Mouse (Mus musculus): Measurements from ENCODE around the gene Gm11037. TPM values are rescaled to one million over a fixed set of nuclear protein-coding genes. Genes with fewer than 3 reads are reported as not detected.

The Gm11037 gene
- polyA plus RNA-seq, 1 experiment from 2014 or later = not detected

- H3K9me3 ChIP-seq = no peaks in the 10 kb centered on the region
- H3K27me3 ChIP-seq = peaks cover 31% of the 10 kb centered on the region
- 0 out of 2 replicates have a peak, but pooled peaks cover 4% of the 10 kb centered on the region for H3K36me3 ChIP-seq
- no peak for ATAC-seq (ENCODE audit: borderline replicate concordance, extremely low read depth, low FRiP score, low TSS enrichment)
- H3K4me3 ChIP-seq = no peak overlapping the region
- 0 out of 2 replicates have a peak overlapping the region, but pooled peaks have one; percentile 91 for H3K4me2 ChIP-seq
- H3K4me1 ChIP-seq = peaks cover 51% of the 10 kb centered on the region
- H3K27ac ChIP-seq = peak overlapping the region; percentile 60
- H3K9ac ChIP-seq = no peak overlapping the region
- WGBS = 69% methylated on average over 3 of the region's 3 CpGs
Observed at GRCm38 (mm10) chr2:131175286-131175944, 42.1 kb downstream of the Gm11037 start.

GRCm38 (mm10) chr2:131175945-131176309, 42.6 kb downstream of the Gm11037 start:
- WGBS = 85% methylated on average over 1 of the region's 1 CpGs
- no peak overlapping the region for H3K4me3 ChIP-seq
- peak overlapping the region; percentile 60 for H3K27ac ChIP-seq
- H3K27me3 ChIP-seq = peaks cover 26% of the 10 kb centered on the region
- no peaks in the 10 kb centered on the region for H3K9me3 ChIP-seq
- H3K9ac ChIP-seq = no peak overlapping the region
- peaks cover 51% of the 10 kb centered on the region for H3K4me1 ChIP-seq
- 0 out of 2 replicates have a peak overlapping the region, but pooled peaks have one; percentile 91 for H3K4me2 ChIP-seq
- H3K36me3 ChIP-seq = 0 out of 2 replicates have a peak, but pooled peaks cover 4% of the 10 kb centered on the region
- no peak for ATAC-seq (ENCODE audit: borderline replicate concordance, extremely low read depth, low FRiP score, low TSS enrichment)

- 0 out of 2 replicates have a peak, but pooled peaks cover 4% of the 10 kb centered on the region for H3K36me3 ChIP-seq
- H3K9me3 ChIP-seq = no peaks in the 10 kb centered on the region
- H3K4me2 ChIP-seq = peak overlapping the region; percentile 91
- peaks cover 20% of the 10 kb centered on the region for H3K27me3 ChIP-seq
- peak overlapping the region; percentile 60 for H3K27ac ChIP-seq
- no peak overlapping the region for H3K9ac ChIP-seq
- WGBS = 48% methylated on average over 5 of the region's 5 CpGs
- peaks cover 48% of the 10 kb centered on the region for H3K4me1 ChIP-seq
- ATAC-seq (ENCODE audit: borderline replicate concordance, extremely low read depth, low FRiP score, low TSS enrichment) = peak; percentile 21; the same call in 1 of the 2 replicates
- no peak overlapping the region; the same call in 1 of the 2 replicates for H3K4me3 ChIP-seq
Observed at GRCm38 (mm10) chr2:131176491-131176890, 43.2 kb downstream of the Gm11037 start.

GRCm38 (mm10) chr2:131177932-131178331, 44.6 kb downstream of the Gm11037 start:
- Histone ChIP-seq H3K4me1 (peaks cover 46% of the 10 kb centered on the region), H3K27ac (peak overlapping the region; percentile 60; the same call in 1 of the 2 replicates), H3K4me3 (peak overlapping the region; percentile 77), H3K9me3 (no peaks in the 10 kb centered on the region), H3K27me3 (0 out of 2 replicates have a peak, but pooled peaks cover 6% of the 10 kb centered on the region), H3K36me3 (0 out of 2 replicates have a peak, but pooled peaks cover 4% of the 10 kb centered on the region), H3K4me2 (peak overlapping the region; percentile 91), H3K9ac (0 out of 2 replicates have a peak overlapping the region, but pooled peaks have one; percentile 27)
- ATAC-seq (ENCODE audit: borderline replicate concordance, extremely low read depth, low FRiP score, low TSS enrichment) = no peak
- 80% methylated on average over 9 of the region's 9 CpGs for WGBS

GRCm38 (mm10) chr2:131178828-131179245, 45.5 kb downstream of the Gm11037 start:
- peaks cover 46% of the 10 kb centered on the region for H3K4me1 ChIP-seq
- H3K27me3 ChIP-seq = no peaks in the 10 kb centered on the region
- 0 out of 2 replicates have a peak, but pooled peaks cover 4% of the 10 kb centered on the region for H3K36me3 ChIP-seq
- peak overlapping the region; percentile 77 for H3K4me3 ChIP-seq
- H3K27ac ChIP-seq = peak overlapping the region; percentile 93
- no peaks in the 10 kb centered on the region for H3K9me3 ChIP-seq
- peak overlapping the region; percentile 91 for H3K4me2 ChIP-seq
- H3K9ac ChIP-seq = peak overlapping the region; percentile 88
- 27% methylated on average over 26 of the region's 26 CpGs for WGBS
- no peak for ATAC-seq (ENCODE audit: borderline replicate concordance, extremely low read depth, low FRiP score, low TSS enrichment)

GRCm38 (mm10) chr2:131179246-131179886, 46.1 kb downstream of the Gm11037 start:
- ATAC-seq (ENCODE audit: borderline replicate concordance, extremely low read depth, low FRiP score, low TSS enrichment) = peak; percentile 21; the same call in 1 of the 2 replicates
- Histone ChIP-seq H3K4me2 (peak overlapping the region; percentile 91), H3K36me3 (0 out of 2 replicates have a peak, but pooled peaks cover 4% of the 10 kb centered on the region), H3K4me3 (peak overlapping the region; percentile 77), H3K9ac (peak overlapping the region; percentile 88), H3K27ac (peak overlapping the region; percentile 93), H3K4me1 (peaks cover 42% of the 10 kb centered on the region), H3K27me3 (no peaks in the 10 kb centered on the region), H3K9me3 (no peaks in the 10 kb centered on the region)
- under 1% methylated on average over 63 of the region's 67 CpGs for WGBS

- Histone ChIP-seq H3K27ac (peak within 1 kb of the TSS; percentile 93), H3K9ac (peak within 1 kb of the TSS; percentile 88), H3K36me3 (0 out of 2 replicates have a peak, but pooled peaks cover 4% of the 10 kb centered on the region), H3K27me3 (no peaks in the 10 kb centered on the region), H3K4me2 (peak within 1 kb of the TSS; percentile 91), H3K9me3 (no peaks in the 10 kb centered on the region), H3K4me1 (peaks cover 40% of the 10 kb centered on the region), H3K4me3 (peak within 1 kb of the TSS; percentile 77)
- 5% methylated on average over 25 of the region's 57 CpGs for WGBS
- ATAC-seq (ENCODE audit: borderline replicate concordance, extremely low read depth, low FRiP score, low TSS enrichment) = peak; percentile 87
Observed at GRCm38 (mm10) chr2:131179990-131180587, 46.8 kb downstream of the Gm11037 start, which contains the start of gene Cenpb. Gene Cenpb (minus strand): TSS chr2:131180067.

Other genes with a start within 250 kb of the Gm11037 start
- gene 4930402H24Rik, start 227.1 kb upstream of the Gm11037 start, polyA plus RNA-seq (2015; fragmentation: Nextera tagmentation; extraction: Ambion mirVana) = 26.2 and 29.0 TPM in 2 replicates
- 5.4 and 5.5 TPM in 2 replicates for gene Atrn, start 227.0 kb upstream of the Gm11037 start, polyA plus RNA-seq (2015; fragmentation: Nextera tagmentation; extraction: Ambion mirVana)
- 12.5 and 12.9 TPM in 2 replicates for gene Gfra4, start 90.4 kb upstream of the Gm11037 start, polyA plus RNA-seq (2015; fragmentation: Nextera tagmentation; extraction: Ambion mirVana)
- 4.0 and 8.1 TPM in 2 replicates for gene Adam33, start 69.7 kb upstream of the Gm11037 start, polyA plus RNA-seq (2015; fragmentation: Nextera tagmentation; extraction: Ambion mirVana)
- gene Siglec1, start 46.7 kb upstream of the Gm11037 start, polyA plus RNA-seq (2015; fragmentation: Nextera tagmentation; extraction: Ambion mirVana) = 0.44 and 0.47 TPM in 2 replicates
- gene Hspa12b, start 6.2 kb upstream of the Gm11037 start, polyA plus RNA-seq (2015; fragmentation: Nextera tagmentation; extraction: Ambion mirVana) = 15.0 and 16.5 TPM in 2 replicates
- gene 1700037H04Rik, start 26.6 kb downstream of the Gm11037 start, polyA plus RNA-seq (2015; fragmentation: Nextera tagmentation; extraction: Ambion mirVana) = 60.4 and 61.5 TPM in 2 replicates
- gene Cenpb, start 46.6 kb downstream of the Gm11037 start, polyA plus RNA-seq (2015; fragmentation: Nextera tagmentation; extraction: Ambion mirVana) = 12.6 and 14.1 TPM in 2 replicates
- 56.1 and 58.4 TPM in 2 replicates for gene Cdc25b, start 53.5 kb downstream of the Gm11037 start, polyA plus RNA-seq (2015; fragmentation: Nextera tagmentation; extraction: Ambion mirVana)
- 5.0 and 5.8 TPM in 2 replicates for gene Spef1, start 53.8 kb downstream of the Gm11037 start, polyA plus RNA-seq (2015; fragmentation: Nextera tagmentation; extraction: Ambion mirVana)
- gene Ap5s1, start 73.6 kb downstream of the Gm11037 start, polyA plus RNA-seq (2015; fragmentation: Nextera tagmentation; extraction: Ambion mirVana) = 22.6 and 27.0 TPM in 2 replicates
- 18.5 and 19.7 TPM in 2 replicates for gene Mavs, start 100.6 kb downstream of the Gm11037 start, polyA plus RNA-seq (2015; fragmentation: Nextera tagmentation; extraction: Ambion mirVana)
- gene Pank2, start 129.0 kb downstream of the Gm11037 start, polyA plus RNA-seq (2015; fragmentation: Nextera tagmentation; extraction: Ambion mirVana) = 37.5 and 39.6 TPM in 2 replicates
- gene Rnf24, start 219.4 kb downstream of the Gm11037 start, polyA plus RNA-seq (2015; fragmentation: Nextera tagmentation; extraction: Ambion mirVana) = 4.4 and 5.2 TPM in 2 replicates